Mouse (Mus musculus): ENCODE results near the gene Entpd7. TPM values are rescaled to one million over a fixed set of nuclear protein-coding genes. Genes with fewer than 3 reads are reported as not detected.

Entpd7 gene
- polyA plus RNA-seq, 1 experiment = 1.4 TPM

- no peak for TF ChIP-seq GATA1 (IDR thresholded peaks at IDR 0.05; ENCODE audit: low read length)
These were observed 78.3 kb downstream of the Entpd7 start for GRCm38 (mm10) chr19:43767549-43768322.

DNA sequence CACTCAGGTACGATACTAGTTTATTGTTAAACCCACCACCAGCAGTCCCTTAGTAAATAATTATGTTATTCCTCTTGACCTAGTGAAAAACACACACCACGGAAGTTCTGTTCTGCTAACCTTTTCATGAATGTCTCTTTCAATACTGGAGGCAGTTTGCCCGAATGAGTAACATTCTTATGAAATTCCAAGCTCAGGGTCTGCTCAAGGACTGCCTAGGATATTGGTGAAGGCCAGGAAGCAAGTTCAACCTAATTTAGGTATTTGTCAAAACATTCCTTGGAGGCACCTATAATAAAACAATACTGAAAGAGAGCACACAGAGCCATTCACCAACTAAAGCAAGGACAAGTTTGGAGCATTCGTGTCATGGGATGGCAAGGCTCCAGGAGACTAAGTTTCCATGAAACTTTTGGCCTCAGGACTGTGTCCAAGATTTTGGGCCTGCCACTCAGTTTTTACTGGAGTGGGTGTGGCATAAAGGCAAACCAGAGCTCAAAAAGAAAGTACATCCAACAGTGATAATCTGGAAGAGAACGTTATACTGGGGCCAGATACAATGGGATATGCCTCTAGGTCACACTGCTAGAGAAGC, 80.0 kb downstream of the Entpd7 start:
- no peak for TF ChIP-seq GATA1 (IDR thresholded peaks at IDR 0.05; ENCODE audit: low read length)

DNA sequence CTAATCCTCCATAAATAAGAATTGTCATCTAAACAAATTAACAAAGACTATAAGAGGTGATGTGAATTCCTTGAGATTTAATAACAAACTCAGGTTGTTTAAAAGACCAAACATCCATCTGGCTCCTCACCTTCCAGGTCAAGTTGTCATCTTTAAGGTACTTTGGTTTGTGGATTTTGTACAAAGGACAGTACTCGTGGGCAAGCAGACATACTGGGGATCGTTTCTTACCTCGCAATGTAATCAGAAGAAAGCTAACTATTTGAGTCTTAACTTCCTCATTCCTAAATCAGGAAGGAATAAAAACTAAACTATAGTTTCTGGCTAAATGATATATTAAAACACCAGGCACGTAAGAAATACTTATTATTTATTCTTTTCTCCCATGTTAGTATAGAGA, 81.1 kb downstream of the Entpd7 start:
- TF ChIP-seq GATA1 (IDR thresholded peaks at IDR 0.05; ENCODE audit: low read length) = no peak

DNA sequence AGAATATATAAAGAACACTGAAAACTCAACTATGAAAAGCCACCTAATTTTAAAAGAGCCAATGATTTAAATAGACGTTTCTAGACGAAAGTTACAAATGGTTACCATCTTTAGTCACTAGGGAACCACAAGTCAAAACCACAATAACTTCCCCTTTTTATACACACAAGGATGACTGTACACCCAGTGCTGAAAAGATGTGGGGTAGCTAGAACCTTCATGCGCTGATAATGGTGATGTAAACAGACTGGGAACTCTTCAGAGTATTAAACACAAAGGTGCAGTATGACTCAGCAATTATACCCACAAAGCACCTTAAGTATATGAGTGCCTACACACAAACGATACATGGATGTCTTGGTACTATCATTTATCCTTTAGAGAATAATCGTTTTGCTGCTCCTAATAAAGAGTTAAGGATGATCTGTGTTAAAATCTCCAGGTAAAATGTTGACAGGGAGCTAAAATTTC, 82.1 kb downstream of the Entpd7 start:
- peak; percentile 17 for TF ChIP-seq GATA1 (IDR thresholded peaks at IDR 0.05; ENCODE audit: low read length)

GRCm38 (mm10) chr19:43772311-43772710, 82.8 kb downstream of the Entpd7 start:
- TF ChIP-seq GATA1 (IDR thresholded peaks at IDR 0.05; ENCODE audit: low read length) = no peak

DNA sequence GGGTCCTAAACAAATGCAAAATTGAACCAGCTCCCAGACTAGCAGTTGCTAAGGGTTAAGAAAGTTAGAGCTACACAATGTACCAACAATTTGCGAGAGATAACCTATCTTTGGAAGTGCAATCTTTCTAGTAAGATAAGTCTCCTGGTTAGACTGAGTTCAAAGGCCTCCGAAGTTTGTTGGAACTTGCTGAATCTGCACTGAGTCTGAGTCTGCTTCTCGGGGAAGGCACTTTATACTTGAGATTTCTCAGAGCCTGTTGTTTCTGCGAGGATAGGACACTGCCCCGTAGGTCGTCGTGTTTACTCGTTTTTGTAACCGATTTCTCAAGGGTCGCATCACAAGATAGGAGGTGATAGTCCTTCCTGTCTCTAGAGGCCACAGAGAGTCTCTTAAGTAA, 86.0 kb downstream of the Entpd7 start:
- no peak for TF ChIP-seq GATA1 (IDR thresholded peaks at IDR 0.05; ENCODE audit: low read length)

DNA sequence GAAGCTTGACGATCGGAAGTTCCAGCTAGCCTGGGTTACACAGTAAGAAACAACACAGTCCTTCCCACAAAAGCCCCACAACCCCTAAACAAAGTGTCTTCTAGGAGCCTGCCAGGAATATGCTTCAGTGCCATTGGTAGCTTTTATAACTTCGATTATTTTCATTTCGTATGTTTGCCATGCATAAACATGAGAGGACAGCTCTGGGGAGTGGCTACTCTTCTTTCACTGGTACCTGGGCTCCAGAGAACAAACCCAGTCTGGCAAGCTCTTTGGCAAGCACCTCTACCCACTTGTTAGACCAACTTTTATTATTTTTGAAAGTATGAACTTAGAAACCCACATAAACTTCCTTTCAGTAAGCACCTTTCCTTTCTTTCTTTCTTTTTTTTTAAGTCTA, 87.1 kb downstream of the Entpd7 start:
- TF ChIP-seq GATA1 (IDR thresholded peaks at IDR 0.05; ENCODE audit: low read length) = no peak

GRCm38 (mm10) chr19:43777308-43777707, 87.8 kb downstream of the Entpd7 start:
- TF ChIP-seq GATA1 (IDR thresholded peaks at IDR 0.05; ENCODE audit: low read length) = no peak

DNA sequence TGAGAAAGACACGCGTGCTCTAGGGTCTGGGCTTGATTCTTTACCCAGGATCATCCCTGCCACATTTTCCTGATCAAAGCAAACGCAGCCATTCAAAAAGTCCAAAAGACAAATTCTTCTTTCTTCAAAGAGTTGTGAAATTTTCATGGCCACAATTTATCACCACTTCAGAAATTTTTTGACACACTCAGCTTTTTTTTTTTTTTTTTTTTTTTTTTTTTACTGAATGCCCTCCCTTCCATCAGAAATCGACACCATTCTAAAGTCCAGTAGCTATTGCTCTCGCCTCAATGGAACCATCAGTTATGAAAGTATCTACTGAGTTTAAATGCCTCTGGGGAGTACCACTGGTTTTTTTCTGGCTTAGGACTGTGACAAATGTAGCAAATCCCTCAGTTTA, 90.9 kb downstream of the Entpd7 start:
- no peak for TF ChIP-seq GATA1 (IDR thresholded peaks at IDR 0.05; ENCODE audit: low read length)

DNA sequence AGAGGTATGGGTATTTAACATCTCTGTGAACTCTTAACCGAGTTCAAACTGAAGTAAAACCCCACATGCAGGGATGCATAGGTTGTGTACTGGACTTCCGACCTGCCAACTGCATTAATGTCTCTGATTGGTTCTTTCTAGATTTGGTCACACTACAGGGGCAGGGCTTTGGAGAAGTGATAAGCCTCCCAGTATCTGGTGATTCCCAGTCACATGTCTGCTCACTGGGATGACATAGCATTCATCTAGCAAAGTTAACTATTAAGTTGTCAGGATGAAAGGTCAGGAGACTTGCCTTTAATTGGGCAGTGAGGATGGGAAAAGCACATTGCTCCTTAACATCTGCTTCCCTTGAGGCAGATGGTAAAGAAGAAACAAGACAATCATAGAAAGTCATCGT, 92.5 kb downstream of the Entpd7 start, which contains the start of gene Abcc2:
TSS of gene Abcc2 (plus strand) at position 213 of the 400 bp plus-strand sequence.
- no peak for TF ChIP-seq GATA1 (IDR thresholded peaks at IDR 0.05; ENCODE audit: low read length)

Other genes starting within 250 kb of the Entpd7 start
- gene Cnnm1, start 249.2 kb upstream of the Entpd7 start, polyA plus RNA-seq (2012) = 7.2 and 8.3 TPM in 2 replicates
- 7.6 and 9.5 TPM in 2 replicates for gene Got1, start 165.1 kb upstream of the Entpd7 start, polyA plus RNA-seq (2012)
- not detected in 2 replicates for gene Nkx2-3, start 77.3 kb upstream of the Entpd7 start, polyA plus RNA-seq (2012)
- gene Slc25a28, start 14.8 kb upstream of the Entpd7 start, polyA plus RNA-seq (2012) = 41.9 and 43.3 TPM in 2 replicates
- gene Cutc, start 63.3 kb downstream of the Entpd7 start, polyA plus RNA-seq (2012) = 2.8 and 4.5 TPM in 2 replicates
- 5.7 and 6.1 TPM in 2 replicates for gene Cox15, start 63.3 kb downstream of the Entpd7 start, polyA plus RNA-seq (2012)
- gene Abcc2, start 92.5 kb downstream of the Entpd7 start, polyA plus RNA-seq (2012) = not detected in 2 replicates